Mouse (Mus musculus): ENCODE measurements around the gene Gdf1.

Gene Gdf1

GRCm38 (mm10) chr8:70330741-70331364, 1.2 kb downstream of the Gdf1 start:
- peak; percentile 81 to 89 for DNase-seq

DNA sequence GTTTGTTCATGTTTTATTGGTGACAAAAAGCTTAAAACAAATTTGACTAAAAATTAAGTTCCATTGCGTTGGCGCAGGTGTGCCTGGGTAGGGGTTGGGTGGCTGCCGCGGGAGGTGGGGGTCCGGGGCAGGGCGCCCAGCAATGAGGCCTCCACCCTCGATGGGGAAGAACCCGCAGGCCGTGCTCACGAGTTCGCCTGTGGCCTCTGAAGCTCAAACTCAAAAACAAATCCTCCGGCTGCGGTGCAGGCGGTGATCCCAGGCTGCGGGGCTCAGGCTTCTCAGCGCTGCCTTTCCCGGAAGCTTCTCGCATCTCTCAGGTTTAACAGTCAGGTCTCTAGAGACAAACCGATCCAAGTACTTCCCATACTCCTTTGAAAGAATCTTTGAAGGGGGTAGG, 1.9 kb downstream of the Gdf1 start:
- peak in 1 of 2 experiments; percentile 25 for DNase-seq

DNA sequence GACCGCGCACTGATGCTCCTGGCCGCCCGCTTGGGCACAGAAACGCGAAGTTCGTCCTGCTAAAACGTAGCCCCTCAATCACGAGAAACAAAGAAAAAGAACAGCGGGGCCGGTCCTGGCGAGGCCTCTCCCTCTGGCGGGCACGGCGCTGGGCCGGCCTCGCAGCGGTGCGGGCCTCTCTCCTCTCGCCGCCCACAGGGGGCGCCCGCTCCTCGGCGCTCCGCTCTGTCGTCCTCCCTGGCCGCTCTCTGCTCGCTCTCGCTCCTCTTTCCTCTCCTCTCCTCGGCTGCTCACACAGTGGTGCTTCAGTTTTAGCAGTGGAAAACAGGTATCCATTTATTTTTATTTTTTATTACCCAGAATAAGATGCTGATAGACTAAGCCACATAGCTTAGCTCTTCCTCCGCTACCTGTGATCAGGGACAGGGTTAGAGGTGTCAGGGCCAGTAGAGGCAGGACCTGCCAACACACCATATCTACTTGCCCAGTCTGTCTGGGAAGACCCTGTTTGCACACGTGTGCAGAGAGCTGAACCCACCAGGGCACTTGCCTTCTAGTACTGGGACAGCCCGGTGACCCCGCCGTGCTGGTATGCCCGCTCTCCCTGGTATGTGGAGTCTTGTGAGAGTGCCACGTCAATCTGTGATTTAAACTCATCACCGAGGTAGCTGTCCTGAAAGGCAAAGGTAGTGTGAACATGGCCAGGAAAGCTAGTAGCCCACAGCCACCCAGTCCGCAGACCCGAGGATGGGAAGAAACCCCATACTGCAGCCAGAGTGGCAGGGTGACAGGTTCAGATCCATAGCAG, 2.7 kb downstream of the Gdf1 start:
- peak; percentile 84 to 89 for DNase-seq

- no peak for DNase-seq
Measured at GRCm38 (mm10) chr8:70332878-70333202, 3.2 kb downstream of the Gdf1 start.

DNA sequence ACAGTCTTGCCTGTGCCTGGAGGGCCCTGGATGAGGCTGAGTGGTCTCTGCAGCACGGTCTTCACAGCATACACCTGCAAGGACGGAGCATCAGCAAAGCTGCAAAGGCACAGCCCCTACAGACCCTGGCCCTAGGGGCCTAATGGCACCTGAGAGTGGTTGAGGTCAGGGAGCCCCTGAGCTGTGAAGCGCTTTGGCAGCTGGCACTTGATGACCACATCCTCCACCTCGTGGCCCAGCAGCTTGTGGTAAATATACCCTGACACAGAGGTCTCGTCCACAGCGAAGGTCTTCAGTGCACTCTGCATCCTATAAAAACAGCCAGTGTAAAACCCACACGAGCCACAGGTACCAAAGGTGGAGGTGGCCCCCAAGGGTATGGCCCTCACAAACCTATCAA, 9.3 kb downstream of the Gdf1 start:
- DNase-seq = no peak

DNA sequence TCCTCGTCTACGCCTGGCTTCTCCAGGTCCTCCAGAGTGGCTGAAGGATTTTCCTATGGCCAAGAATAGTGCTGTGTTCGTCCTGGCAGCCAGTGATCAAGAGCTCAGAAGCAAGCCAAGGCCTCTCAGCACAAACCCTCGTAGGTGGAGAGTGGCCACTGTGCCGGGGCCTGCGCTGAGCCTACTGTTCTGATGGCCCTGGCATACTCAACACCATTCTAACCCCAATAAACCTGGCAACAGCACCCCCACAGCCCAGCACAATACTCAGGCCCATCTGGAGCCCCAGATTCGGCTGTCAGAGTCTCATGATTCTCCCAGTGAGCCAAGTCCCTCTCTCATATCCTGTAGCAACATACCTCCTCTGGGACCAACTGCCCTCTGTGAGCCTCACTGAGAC, 11.0 kb downstream of the Gdf1 start:
- no peak for DNase-seq

DNA sequence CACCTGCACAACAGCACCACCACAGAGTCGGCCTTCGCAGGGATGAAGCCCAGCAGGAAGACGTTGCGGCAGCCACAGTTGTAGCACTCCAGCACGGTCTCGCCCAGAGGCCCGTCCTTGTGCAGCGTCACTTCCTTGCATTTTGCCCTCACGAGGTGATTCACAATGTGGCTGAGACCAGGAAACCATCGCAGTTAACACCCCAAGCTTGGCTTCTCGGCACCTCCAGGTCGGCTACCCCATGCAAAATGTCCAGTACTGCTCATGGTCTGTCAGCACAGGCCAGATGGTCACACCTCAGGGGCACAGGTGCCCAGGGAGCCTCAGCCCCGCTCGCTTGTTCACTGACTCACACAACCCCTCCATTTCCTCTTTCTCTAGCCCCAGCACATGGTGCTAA, 12.4 kb downstream of the Gdf1 start:
- no peak for DNase-seq

DNA sequence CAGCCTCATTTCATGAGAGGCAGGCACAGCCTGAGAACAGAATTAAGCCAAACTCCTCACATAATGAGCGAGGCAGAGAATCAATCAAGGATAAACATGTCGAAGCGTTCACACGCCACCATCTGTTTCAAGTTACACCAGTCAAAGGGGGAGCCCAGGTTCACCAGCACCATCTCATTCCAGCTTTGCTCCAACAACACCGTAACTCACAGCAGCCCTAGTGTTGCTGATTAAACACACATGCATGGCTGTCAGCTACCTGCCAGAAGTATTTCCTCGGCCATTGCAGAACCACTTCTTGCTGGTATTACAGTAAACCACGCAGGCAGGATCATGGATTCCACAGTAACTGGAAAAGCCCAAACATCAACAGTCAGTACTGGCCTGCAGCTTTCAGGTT, 13.5 kb downstream of the Gdf1 start:
- DNase-seq = no peak

DNA sequence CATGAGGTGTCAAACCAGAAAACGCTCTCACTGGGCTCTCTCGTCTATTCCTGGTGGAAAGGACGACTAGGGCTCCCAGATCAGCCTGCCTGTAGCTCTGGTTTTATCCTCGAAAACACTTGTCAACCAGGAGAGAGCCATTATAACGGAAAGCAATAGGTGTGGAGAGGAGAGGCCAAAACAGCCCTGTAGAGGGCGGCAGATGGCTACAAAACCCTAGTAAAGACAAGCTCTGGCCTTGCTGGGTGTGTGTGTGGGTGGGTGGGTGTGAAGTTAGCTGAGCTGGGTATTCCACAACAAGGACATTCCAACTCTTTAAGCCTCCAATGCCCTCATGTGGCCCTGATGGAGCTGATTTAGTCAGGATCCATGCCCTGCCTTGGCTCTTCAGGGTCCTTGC, 14.1 kb downstream of the Gdf1 start:
- DNase-seq = peak; percentile 66 to 74

DNA sequence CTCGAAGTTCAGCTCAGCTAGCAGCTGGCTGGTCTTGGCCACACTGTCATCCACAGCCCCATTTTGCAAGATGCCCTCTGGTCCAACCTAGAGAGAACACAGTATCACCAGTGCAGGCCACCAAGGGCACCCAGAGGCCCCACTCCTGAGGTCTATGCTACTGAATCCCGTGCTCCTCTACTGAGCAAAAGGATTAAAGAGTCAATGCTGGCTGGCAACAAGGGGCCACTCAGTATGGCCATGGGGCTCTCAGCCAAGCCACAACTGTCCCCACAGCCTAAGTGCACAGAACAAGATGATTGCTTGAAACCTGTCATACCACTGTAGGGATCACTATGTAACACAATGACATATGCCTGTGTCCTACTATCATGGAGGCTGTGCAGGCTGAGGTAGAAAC, 14.7 kb downstream of the Gdf1 start:
- no peak for DNase-seq

- DNase-seq = no peak
Measured at GRCm38 (mm10) chr8:70347443-70347842, 17.8 kb downstream of the Gdf1 start.

GRCm38 (mm10) chr8:70347860-70348420, 18.3 kb downstream of the Gdf1 start:
- no peak for DNase-seq

GRCm38 (mm10) chr8:70351035-70351999, 21.7 kb downstream of the Gdf1 start:
- no peak for DNase-seq

DNA sequence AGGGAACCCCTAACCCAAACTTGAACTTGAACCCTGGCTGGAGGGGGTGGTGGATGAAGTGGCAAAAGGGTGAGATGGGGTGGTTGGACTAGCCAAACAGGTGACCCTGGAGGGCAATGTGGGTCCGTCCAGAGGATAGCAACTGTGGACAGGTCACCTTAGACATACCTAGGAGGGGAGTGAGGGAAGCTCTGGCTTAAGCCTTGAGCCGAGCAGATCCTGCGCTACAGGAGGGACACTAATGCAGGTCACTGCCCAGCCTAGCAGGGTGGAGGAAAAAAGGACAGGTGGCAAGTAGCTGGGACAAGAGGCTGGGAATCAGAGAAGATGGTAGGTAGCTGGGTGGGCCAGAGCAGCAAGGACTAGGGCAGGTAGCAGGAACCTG, 22.4 kb downstream of the Gdf1 start:
- DNase-seq = no peak

- DNase-seq = peak; percentile 49 to 74
Measured at GRCm38 (mm10) chr8:70352657-70353151, 23.1 kb downstream of the Gdf1 start.

DNA sequence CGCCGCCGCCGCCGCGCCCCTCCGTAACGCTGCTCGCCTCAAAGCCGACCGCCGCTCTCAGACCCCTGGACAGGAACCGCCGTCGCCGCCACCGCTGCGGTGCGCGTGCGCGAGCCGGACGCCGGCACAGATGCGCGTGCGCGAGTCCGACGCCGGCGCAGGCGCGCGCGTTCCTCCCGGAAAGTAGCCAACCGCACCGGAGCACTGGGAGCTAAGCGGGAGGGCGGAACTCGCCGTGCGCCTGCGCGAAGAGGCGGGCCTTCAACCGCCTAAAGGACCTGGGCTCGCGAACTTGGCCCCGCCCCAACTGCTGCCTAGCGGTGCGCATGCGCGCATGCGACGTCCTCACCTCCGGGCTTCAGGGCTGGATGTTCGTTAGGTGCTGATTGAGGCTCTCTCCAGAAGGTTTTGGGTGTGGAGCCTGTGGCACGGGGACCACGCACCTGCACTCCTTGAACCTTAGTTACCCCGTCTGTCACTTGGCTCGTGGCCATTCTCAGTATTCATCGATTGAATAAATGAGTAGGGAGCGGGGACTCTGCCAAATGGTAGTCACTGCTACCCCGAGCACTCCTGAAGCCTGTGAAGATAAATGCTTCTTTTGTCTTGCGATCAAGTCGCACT, 23.7 kb downstream of the Gdf1 start, which contains the start of gene Upf1:
Upf1 (minus strand) TSS at position 85 of the 624 bp plus-strand sequence.
- DNase-seq = peak; percentile 99 to 100

- no peak for DNase-seq
Measured at GRCm38 (mm10) chr8:70354004-70354403, 24.4 kb downstream of the Gdf1 start.

GRCm38 (mm10) chr8:70356111-70356510, 26.5 kb downstream of the Gdf1 start:
- DNase-seq = no peak

GRCm38 (mm10) chr8:70359411-70359810, 29.8 kb downstream of the Gdf1 start:
- peak; percentile 58 to 74 for DNase-seq

GRCm38 (mm10) chr8:70360769-70361168, 31.2 kb downstream of the Gdf1 start:
- DNase-seq = peak; percentile 44 to 55

GRCm38 (mm10) chr8:70361484-70362032, 31.9 kb downstream of the Gdf1 start:
- DNase-seq = no peak

- DNase-seq = peak; percentile 19 to 52
Measured at GRCm38 (mm10) chr8:70364066-70364465, 34.4 kb downstream of the Gdf1 start.

Measured in kidney, postnatal 4 days (tissue).